Mouse (Mus musculus): ENCODE data around the gene Pfdn2. TPM values are rescaled to one million over a fixed set of nuclear protein-coding genes. Genes with fewer than 3 reads are reported as not detected.

Gene Pfdn2
- total RNA-seq, 2 experiments from 2014 or later = 154 to 163 TPM

DNA sequence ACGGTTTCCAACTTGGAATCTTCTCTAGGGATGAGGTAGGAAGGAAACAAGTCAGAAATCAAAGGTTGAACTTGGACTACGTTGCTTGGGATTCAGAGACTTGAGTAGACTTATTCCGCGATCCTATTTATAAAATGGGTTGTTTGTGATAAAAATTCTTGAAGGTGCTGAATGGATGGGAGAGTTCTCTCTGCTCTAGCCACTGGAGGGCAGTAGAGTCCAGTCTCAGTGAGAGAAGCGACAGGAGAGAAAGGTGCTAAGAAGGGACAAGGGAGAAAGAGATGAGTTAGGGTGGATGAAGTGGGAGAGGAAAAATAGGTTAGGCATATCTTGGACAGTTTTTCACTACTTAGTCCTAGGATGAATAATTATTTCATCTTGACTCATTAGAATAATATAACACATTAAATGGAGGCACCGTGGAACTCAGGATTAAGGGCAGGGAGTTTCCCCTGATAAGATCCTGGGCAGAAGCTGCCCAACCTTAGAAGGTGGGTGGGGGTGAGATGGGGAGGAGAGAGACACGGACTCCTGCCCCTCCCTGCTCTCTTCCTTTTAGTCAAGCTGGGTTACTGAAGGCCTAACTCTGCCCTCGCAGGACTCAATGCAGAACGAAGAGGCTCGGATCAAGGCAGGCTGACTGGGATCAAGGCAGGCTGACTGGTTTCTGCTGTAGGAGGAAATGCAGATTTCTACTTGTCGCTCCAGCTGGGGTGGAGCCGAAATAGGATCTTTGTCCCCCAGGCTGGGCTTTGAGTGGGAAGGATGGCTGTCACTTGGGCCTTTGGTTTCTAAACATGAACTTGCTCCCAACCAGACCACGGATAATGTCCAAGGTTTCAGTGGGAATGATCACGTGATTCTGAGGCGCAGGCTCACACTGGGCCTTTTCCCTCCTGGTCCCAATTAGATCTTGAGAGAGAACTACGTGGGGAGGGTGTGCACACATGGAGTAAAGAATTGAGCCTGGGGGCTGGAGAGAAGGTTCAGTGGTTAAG is 15.9 kb downstream of the Pfdn2 start:
- peak; percentile 70 to 85 for DNase-seq (ENCODE audit: low spot score in 2 of 2)
- TF ChIP-seq CTCF (conservative IDR thresholded peaks at IDR 0.05) = peak; percentile 98
- Histone ChIP-seq H3K27ac (peak overlapping the region; percentile 97), H3K4me3 (peak overlapping the region; percentile 73)

DNA sequence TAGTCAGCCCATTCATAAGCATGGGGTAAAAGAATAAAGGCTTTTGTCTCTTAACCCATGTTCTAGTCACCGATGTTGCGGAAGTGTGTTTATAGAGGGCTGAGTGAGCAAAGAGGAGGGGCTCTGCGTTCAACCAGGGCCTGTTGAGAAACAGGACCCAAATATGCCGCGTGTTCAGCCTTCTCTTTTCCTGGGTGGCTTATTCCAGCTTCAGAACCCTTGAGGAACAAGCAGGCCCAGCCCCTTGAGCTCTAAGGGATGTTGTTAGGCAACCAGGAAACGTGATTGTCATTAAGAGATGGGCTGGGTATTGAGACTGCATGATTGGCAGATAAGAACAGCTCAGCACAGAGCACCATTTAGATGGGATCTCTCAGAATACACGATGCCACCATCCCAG is 20.5 kb downstream of the Pfdn2 start:
- no peak for DNase-seq (ENCODE audit: low spot score in 2 of 2)
- Histone ChIP-seq H3K27ac (no peak overlapping the region), H3K4me3 (no peak overlapping the region)
- TF ChIP-seq CTCF (conservative IDR thresholded peaks at IDR 0.05) = no peak

DNA sequence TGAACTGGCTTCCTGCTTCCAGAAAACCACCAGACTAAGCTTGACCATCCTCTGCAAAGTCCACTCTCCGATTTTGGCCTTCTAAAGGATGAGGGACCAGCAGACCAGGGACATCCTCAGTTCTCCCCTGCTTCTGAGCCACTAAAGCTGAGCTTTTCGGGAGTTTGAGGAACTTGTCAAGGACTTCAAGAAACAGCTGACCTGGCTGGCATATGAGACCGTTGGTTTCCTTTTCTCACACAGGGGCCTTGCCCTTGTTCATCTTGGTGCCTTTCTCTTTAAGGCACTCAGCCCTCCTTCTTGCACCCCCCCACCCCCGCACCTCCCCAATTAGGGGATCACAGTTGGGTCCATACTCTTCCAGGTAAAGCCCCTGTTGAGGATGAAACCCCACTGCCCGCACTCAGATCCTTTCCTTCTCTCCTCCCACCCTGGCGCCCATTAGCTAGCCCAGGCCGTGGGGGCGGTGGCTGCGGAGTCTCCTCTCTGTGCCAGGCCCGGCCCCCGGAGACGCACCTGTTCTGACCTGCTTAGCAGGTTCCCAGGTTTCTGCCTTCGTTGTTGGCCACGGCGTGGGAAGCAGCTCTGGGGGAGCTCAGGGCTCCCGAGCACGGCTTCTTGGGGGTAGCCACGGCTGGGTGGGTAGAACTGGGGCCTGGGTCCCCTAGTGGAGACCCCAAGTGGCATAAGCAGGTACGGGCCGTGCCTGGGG is 24.5 kb downstream of the Pfdn2 start, which contains the start of gene Nectin4:
Nectin4 (plus strand) TSS at position 255 of the 712 bp plus-strand sequence.
- Histone ChIP-seq H3K4me3 (no peak within 1 kb of the TSS), H3K27ac (no peak within 1 kb of the TSS)
- TF ChIP-seq CTCF (conservative IDR thresholded peaks at IDR 0.05) = no peak
- DNase-seq (ENCODE audit: low spot score in 2 of 2) = no peak

- H3K27ac ChIP-seq = no peak overlapping the region
- DNase-seq (ENCODE audit: low spot score in 2 of 2) = no peak
- H3K4me3 ChIP-seq = no peak overlapping the region
- no peak for TF ChIP-seq CTCF (conservative IDR thresholded peaks at IDR 0.05)
These were observed 27.4 kb downstream of the Pfdn2 start for GRCm38 (mm10) chr1:171372880-171373279.

DNA sequence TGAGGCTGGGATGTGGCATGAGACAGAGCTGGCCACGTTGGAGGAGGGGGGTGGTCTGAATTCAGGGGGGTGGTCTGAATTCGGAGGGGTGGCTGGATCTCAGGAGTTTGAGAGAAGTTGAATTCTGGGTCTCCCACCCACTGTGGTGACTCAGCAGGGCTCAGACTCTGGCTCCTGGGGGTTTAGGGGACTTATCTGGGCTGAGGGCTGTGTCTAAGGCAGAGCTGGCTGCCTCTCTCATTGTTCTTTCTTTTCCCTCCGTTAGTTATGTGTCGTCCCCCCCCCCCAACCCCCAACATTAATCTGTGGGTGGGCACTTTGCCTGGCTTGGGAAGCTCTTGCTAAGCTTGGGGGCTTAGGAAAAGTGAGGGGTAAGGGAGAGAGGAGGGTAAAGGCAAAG is 28.5 kb downstream of the Pfdn2 start:
- no peak overlapping the region for H3K4me3 ChIP-seq
- no peak for DNase-seq (ENCODE audit: low spot score in 2 of 2)
- TF ChIP-seq CTCF (conservative IDR thresholded peaks at IDR 0.05) = no peak
- H3K27ac ChIP-seq = no peak overlapping the region

- no peak for DNase-seq (ENCODE audit: low spot score in 2 of 2)
- Histone ChIP-seq H3K4me3 (no peak overlapping the region), H3K27ac (no peak overlapping the region)
- TF ChIP-seq CTCF (conservative IDR thresholded peaks at IDR 0.05) = no peak
These were observed 30.2 kb downstream of the Pfdn2 start for GRCm38 (mm10) chr1:171375646-171376097.

DNA sequence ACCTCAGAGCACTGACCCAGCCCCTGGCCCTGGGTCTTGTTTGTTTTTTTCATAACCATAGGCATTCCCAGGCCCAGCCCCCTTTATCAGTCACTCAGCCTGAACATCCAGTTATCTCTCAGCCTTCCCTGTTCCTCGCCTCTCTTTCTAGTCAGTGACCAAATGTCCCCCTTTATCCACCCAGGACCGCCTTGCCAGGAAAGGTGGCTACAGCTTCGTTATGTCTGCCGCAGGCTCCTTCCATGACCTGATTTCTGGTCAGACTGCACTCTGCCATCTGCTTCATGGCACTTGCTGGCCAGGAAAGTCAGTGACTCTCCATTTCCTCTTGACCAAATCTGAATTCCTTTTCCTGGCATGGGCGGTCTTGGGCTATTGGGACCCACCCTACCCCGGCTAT is 32.8 kb downstream of the Pfdn2 start:
- Histone ChIP-seq H3K4me3 (no peak overlapping the region), H3K27ac (no peak overlapping the region)
- no peak for TF ChIP-seq CTCF (conservative IDR thresholded peaks at IDR 0.05)
- no peak for DNase-seq (ENCODE audit: low spot score in 2 of 2)

DNA sequence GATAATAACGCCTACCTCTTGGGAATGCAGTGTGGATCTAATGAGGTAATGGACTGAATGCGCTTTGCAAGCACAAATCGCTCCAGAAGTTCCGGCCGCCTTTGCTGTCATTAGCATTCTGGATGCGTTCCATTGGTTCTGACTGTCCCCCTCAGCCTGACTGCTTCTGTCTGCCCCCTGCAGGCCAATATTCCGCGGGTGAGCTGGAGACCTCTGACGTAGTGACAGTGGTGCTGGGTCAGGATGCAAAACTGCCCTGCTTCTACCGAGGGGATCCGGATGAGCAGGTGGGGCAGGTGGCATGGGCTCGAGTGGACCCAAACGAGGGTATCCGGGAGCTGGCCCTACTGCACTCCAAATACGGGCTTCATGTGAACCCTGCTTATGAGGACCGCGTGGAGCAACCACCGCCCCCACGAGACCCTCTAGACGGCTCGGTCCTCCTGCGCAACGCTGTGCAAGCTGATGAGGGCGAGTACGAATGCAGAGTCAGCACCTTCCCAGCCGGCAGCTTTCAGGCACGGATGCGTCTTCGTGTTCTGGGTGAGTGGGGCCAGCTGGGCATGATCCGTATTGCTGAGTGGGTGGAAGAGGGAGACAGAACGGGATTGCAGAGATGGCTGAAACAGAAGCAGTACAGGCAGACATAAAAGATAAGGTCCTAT is 34.6 kb downstream of the Pfdn2 start:
- peak overlapping the region; percentile 70 for H3K27ac ChIP-seq

DNA sequence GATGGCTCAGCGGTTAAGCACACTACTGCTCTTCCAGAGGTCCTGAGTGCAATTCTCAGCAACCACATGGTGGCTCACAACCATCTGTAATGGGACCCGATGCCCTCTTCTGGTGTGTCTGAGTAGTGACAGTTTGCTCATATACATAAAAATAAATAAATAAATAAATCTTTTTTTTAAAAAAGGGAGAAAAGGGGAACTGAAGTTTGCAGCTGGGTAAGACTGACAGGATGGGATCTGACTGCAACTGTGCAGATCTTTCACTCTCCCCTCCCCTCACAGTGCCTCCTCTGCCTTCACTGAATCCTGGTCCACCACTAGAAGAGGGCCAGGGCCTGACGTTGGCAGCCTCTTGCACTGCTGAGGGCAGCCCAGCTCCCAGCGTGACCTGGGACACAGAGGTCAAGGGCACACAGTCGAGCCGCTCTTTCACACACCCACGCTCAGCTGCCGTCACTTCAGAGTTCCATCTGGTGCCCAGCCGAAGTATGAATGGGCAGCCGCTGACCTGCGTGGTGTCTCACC is 36.7 kb downstream of the Pfdn2 start:
- TF ChIP-seq CTCF (conservative IDR thresholded peaks at IDR 0.05) = peak; percentile 49
- H3K4me3 ChIP-seq = no peak overlapping the region
- DNase-seq (ENCODE audit: low spot score in 2 of 2) = no peak
- H3K27ac ChIP-seq = no peak overlapping the region

More for the DNA sequence above, 34.6 kb downstream of the Pfdn2 start:
- peak; percentile 85 for TF ChIP-seq CTCF (conservative IDR thresholded peaks at IDR 0.05)
- peak overlapping the region; percentile 50 for H3K4me3 ChIP-seq
- DNase-seq (ENCODE audit: low spot score in 2 of 2) = peak; percentile 76 to 82

GRCm38 (mm10) chr1:171384361-171384760 is 38.9 kb downstream of the Pfdn2 start:
- no peak for TF ChIP-seq CTCF (conservative IDR thresholded peaks at IDR 0.05)
- Histone ChIP-seq H3K27ac (no peak overlapping the region), H3K4me3 (no peak overlapping the region)
- no peak for DNase-seq (ENCODE audit: low spot score in 2 of 2)

DNA sequence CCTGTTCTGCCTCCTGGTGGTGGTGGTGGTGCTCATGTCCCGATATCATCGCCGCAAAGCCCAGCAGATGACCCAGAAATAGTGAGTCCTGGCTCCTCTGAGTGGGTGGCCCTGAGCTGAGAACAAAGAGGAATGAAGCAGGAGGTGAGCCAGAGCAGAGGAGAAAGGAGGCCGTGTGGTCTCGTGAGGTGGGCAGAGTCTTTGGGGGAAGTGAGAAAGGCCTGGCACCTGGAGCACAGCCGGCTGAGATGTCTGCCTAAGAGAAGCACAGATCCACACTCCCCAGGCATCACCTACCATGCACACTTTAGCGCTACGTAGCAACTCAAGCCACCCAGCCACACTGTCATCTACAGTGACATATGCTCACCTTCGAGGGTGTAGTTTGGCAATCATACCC is 39.7 kb downstream of the Pfdn2 start:
- TF ChIP-seq CTCF (conservative IDR thresholded peaks at IDR 0.05) = peak; percentile 18; the same call in 1 of the 2 replicates
- no peak for DNase-seq (ENCODE audit: low spot score in 2 of 2)
- H3K27ac ChIP-seq = no peak overlapping the region
- H3K4me3 ChIP-seq = no peak overlapping the region

GRCm38 (mm10) chr1:171387099-171387498 is 41.6 kb downstream of the Pfdn2 start:
- Histone ChIP-seq H3K27ac (no peak overlapping the region), H3K4me3 (no peak overlapping the region)
- peak; percentile 62 for TF ChIP-seq CTCF (conservative IDR thresholded peaks at IDR 0.05)
- DNase-seq (ENCODE audit: low spot score in 2 of 2) = no peak

Measured in layer of hippocampus, adult 2 months (tissue).